Mouse (Mus musculus): Measurements from ENCODE around the gene Ccl17. TPM values are rescaled to one million over a fixed set of nuclear protein-coding genes. Genes with fewer than 3 reads are reported as not detected.

Ccl17 gene
- 0.82 and 0.87 TPM in 2 replicates for polyA plus RNA-seq (2015; fragmentation: Nextera tagmentation; extraction: Ambion mirVana)

DNA sequence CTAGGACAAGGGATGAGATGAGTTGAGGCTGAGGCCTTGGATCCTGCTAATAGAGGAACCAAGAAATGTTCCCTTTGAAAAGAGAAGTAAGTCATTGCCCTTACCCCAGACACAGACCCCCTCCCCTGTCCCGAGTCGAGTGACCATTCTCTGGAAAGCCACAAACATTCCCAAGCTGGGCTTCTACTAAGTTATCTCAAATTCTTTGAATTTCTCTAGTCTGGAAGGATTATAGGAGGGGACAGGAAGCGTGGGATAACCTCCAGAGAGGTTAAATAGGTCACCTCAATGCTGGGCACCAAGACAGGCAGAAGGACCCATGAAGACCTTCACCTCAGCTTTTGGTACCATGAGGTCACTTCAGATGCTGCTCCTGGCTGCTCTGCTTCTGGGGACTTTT is at the start of gene Ccl17:
Ccl17 (plus strand) TSS at position 301 of the 400 bp plus-strand sequence.
- peaks cover 4% of the 10 kb centered on the region; the same call in 1 of the 2 replicates for H3K4me1 ChIP-seq
- H3K27ac ChIP-seq (replicated peaks) = no peak within 1 kb of the TSS
- H3K9me3 ChIP-seq = no peaks in the 10 kb centered on the region
- no peak within 1 kb of the TSS for H3K9ac ChIP-seq (replicated peaks)
- no peaks in the 10 kb centered on the region for H3K36me3 ChIP-seq
- H3K4me3 ChIP-seq = no peak within 1 kb of the TSS
- no peaks in the 10 kb centered on the region for H3K27me3 ChIP-seq
- 76% methylated on average over 3 of the region's 3 CpGs for WGBS
- no peak for ATAC-seq (replicated peaks)
- no peak within 1 kb of the TSS for H3K4me2 ChIP-seq (replicated peaks)

DNA sequence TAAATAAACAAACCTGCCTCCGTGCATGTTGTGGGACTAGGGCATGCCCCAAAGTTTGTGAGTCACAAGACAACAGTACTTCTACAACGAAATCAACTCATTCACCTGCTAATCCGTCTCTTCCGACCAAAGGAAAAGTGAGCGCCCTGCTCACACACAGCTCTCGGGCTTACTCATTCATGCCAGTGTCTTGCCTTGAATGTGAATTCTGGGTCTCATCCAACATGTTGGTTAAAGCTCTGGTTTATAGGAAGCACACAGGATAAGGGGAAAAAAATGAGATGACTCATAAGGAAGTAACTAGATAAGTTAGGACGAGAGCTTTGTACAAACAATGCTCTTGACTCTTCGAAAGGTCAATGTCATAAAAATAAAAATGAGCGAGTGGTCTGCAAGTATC is 43.2 kb upstream of the Ccl17 start:
- no peak overlapping the region for H3K4me3 ChIP-seq
- H3K4me2 ChIP-seq (replicated peaks) = no peak overlapping the region
- WGBS = 78% methylated on average over 9 of the region's 9 CpGs
- H3K36me3 ChIP-seq = no peaks in the 10 kb centered on the region
- H3K9me3 ChIP-seq = no peaks in the 10 kb centered on the region
- no peak overlapping the region for H3K9ac ChIP-seq (replicated peaks)
- peaks cover 13% of the 10 kb centered on the region for H3K4me1 ChIP-seq
- ATAC-seq (replicated peaks) = no peak
- H3K27ac ChIP-seq (replicated peaks) = no peak overlapping the region
- no peaks in the 10 kb centered on the region; the same call in 1 of the 2 replicates for H3K27me3 ChIP-seq

DNA sequence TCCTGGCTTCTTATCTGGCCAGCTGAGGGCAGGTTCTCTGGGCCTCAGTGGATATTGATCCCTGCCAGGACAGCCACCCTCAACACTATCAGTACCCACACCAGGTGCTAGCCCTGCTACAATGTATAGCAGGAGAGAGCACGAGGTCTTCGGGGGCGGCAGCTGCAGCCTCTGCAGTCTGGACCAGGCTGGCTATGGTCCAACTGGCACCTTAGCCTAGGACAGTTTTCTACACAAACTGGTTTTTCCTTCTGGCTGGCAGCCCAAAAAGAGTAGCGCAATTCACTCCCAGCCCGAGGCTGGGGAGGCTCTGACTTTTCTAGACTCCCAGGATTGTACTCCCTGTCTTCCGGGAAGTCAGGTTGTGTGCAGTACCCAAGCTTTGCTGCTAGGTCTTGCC is 39.3 kb upstream of the Ccl17 start:
- no peak overlapping the region for H3K4me2 ChIP-seq (replicated peaks)
- ATAC-seq (replicated peaks) = no peak; the same call in 1 of the 2 replicates
- no peak overlapping the region for H3K27ac ChIP-seq (replicated peaks)
- no peaks in the 10 kb centered on the region for H3K36me3 ChIP-seq
- H3K9me3 ChIP-seq = no peaks in the 10 kb centered on the region
- H3K4me3 ChIP-seq = no peak overlapping the region
- no peaks in the 10 kb centered on the region; the same call in 1 of the 2 replicates for H3K27me3 ChIP-seq
- WGBS = 29% methylated on average over 6 of the region's 6 CpGs
- peaks cover 32% of the 10 kb centered on the region for H3K4me1 ChIP-seq
- H3K9ac ChIP-seq (replicated peaks) = no peak overlapping the region

DNA sequence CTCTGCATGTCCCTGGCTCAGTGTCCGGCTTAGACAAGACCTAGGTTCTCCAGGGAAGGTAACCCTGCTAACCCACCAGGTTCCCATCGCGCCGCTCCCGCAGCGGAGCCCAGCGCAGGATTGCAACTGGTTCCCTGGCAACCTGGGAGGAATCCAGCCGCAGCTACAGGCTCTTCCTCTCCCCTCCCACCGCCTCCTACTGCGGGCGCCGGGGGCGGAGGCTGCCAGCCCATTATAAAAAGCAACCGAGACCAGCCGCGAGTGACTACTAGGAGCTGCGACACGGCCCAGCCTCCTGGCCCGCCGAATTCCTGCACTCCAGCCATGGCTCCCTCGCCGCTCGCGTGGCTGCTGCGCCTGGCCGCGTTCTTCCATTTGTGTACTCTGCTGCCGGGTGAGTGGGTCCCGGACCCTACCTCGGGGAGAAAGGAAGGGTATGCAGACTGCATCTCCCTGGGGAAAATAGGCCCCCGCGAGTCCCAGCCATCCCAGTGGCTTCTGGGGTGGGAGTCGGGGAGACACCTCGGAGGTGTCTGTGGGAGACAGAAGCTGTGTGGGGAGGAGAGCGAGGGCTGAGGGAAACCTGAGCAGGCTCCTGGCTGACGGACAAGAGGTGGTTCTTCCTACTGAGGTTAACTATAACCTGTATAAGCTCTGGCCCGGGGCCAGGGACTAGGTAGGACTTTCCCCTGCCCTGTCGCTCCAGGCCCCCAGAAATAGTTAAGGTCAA is 38.1 kb upstream of the Ccl17 start, which contains the start of gene Cx3cl1:
Cx3cl1 (plus strand) TSS at position 69 of the 730 bp plus-strand sequence.
- Histone ChIP-seq H3K4me1 (peaks cover 32% of the 10 kb centered on the region), H3K27ac (replicated peaks) (peak within 1 kb of the TSS; percentile 39; the same call in 1 of the 2 replicates), H3K4me3 (peak within 1 kb of the TSS; percentile 52), H3K9ac (replicated peaks) (peak within 1 kb of the TSS; percentile 52), H3K4me2 (replicated peaks) (peak within 1 kb of the TSS; percentile 71), H3K9me3 (no peaks in the 10 kb centered on the region), H3K36me3 (no peaks in the 10 kb centered on the region), H3K27me3 (no peaks in the 10 kb centered on the region; the same call in 1 of the 2 replicates)
- WGBS = under 1% methylated on average over 38 of the region's 38 CpGs
- ATAC-seq (replicated peaks) = peak; percentile 71

DNA sequence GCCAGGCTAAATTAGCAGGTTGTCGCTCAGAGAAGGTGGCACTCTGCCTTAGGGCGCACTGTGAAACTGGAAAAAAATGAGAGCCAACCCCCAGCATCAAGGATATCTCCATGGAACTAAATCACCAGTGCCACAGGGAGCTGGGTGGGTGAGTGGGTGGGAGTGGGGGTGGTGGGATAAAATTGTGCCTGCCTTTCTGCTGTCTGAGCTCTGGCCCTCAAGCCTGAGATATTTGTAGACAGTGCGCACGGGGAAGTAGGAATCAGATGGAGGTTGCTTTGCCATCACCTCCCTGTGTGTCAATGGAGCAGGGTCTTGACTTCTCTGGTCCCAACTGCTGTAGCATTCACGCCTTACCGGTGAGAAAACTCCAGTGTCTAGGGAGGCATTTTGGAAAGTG is 37.2 kb upstream of the Ccl17 start:
- H3K4me2 ChIP-seq (replicated peaks) = peak overlapping the region; percentile 71
- peak overlapping the region; percentile 52 for H3K4me3 ChIP-seq
- WGBS = 48% methylated on average over 6 of the region's 6 CpGs
- no peak for ATAC-seq (replicated peaks)
- H3K9me3 ChIP-seq = no peaks in the 10 kb centered on the region
- no peaks in the 10 kb centered on the region; the same call in 1 of the 2 replicates for H3K27me3 ChIP-seq
- H3K36me3 ChIP-seq = no peaks in the 10 kb centered on the region
- H3K4me1 ChIP-seq = peaks cover 33% of the 10 kb centered on the region
- H3K9ac ChIP-seq (replicated peaks) = peak overlapping the region; percentile 52
- no peak overlapping the region for H3K27ac ChIP-seq (replicated peaks)

DNA sequence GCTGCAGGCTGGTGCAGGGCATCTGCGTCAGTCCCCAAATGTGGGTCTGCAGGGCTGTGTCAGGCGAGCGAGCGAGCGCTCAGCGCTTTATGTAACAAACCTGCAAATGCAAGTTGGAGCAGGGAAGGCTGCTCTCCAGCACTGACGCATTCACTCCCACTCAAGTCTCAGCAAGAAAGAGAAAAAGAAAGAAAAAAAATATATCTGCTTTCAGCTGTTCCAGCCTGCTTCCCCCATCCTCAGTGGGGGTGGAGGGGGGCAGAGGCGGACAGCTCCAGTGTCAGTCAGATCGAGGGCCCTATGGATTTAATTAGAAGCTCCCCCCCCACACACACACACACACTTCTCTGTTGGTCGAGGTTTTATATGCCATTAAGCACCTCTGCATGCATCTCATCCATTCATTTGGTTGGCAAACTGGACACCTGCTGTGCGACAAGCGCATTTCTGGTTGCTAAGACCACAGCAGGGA is 36.5 kb upstream of the Ccl17 start:
- H3K9ac ChIP-seq (replicated peaks) = 0 out of 2 replicates have a peak overlapping the region, but pooled peaks have one; percentile 2
- peaks cover 39% of the 10 kb centered on the region for H3K4me1 ChIP-seq
- peak overlapping the region; percentile 52 for H3K4me3 ChIP-seq
- no peaks in the 10 kb centered on the region for H3K36me3 ChIP-seq
- no peaks in the 10 kb centered on the region for H3K9me3 ChIP-seq
- ATAC-seq (replicated peaks) = peak; percentile 30
- 3% methylated on average over 12 of the region's 12 CpGs for whole genome bisulfite sequencing
- 0 out of 2 replicates have a peak overlapping the region, but pooled peaks have one; percentile 1 for H3K27ac ChIP-seq (replicated peaks)
- H3K27me3 ChIP-seq = no peaks in the 10 kb centered on the region; the same call in 1 of the 2 replicates
- H3K4me2 ChIP-seq (replicated peaks) = peak overlapping the region; percentile 71

DNA sequence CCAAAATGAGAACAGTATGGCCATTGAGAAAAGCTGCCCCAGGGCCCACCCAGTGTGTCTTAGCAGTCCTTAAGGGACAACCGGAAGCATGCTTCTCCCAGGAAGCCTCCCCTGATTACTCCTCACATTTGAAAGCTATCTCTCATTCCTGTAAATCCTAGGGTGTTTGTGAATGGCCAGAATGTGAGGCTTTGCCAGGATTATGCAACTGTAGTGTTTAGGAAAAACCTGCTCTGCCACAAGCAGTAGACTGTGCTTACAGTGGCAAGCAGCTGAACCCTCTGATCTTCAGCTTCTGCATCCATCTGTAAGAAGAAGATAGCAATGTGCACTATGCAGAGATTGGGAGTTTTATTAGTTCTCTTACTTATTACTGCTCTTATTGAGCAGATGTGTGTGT is 35.7 kb upstream of the Ccl17 start:
- ATAC-seq (replicated peaks) = no peak
- 94% methylated on average over 1 of the region's 1 CpGs for WGBS
- Histone ChIP-seq H3K4me2 (replicated peaks) (no peak overlapping the region), H3K36me3 (no peaks in the 10 kb centered on the region), H3K9ac (replicated peaks) (no peak overlapping the region), H3K9me3 (no peaks in the 10 kb centered on the region), H3K4me3 (no peak overlapping the region), H3K27me3 (no peaks in the 10 kb centered on the region; the same call in 1 of the 2 replicates), H3K27ac (replicated peaks) (no peak overlapping the region), H3K4me1 (peaks cover 41% of the 10 kb centered on the region)

DNA sequence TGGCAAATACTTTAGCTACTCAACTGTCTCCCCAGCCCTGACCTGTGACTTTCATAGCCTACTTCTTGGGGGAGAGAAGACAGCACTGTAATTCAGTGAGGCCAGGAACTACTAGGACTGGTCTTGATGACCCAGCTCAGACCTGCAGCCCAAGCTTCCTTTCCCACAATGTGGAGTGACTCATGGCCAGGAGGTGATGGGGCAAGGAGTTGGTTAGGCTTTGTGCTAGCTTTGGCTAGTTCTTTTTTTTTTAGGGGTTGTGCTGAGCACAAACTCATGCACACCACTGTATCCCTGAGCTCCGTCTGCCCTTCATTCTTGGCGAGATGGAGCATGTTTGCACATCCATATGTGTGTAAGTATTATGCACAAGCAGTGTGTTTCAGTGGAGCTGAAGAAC is 33.9 kb upstream of the Ccl17 start:
- Histone ChIP-seq H3K27ac (replicated peaks) (no peak overlapping the region), H3K4me3 (no peak overlapping the region), H3K4me1 (peaks cover 35% of the 10 kb centered on the region), H3K9ac (replicated peaks) (no peak overlapping the region), H3K27me3 (no peaks in the 10 kb centered on the region), H3K9me3 (no peaks in the 10 kb centered on the region), H3K36me3 (no peaks in the 10 kb centered on the region), H3K4me2 (replicated peaks) (no peak overlapping the region)
- 87% methylated on average over 2 of the region's 2 CpGs for WGBS
- ATAC-seq (replicated peaks) = no peak

DNA sequence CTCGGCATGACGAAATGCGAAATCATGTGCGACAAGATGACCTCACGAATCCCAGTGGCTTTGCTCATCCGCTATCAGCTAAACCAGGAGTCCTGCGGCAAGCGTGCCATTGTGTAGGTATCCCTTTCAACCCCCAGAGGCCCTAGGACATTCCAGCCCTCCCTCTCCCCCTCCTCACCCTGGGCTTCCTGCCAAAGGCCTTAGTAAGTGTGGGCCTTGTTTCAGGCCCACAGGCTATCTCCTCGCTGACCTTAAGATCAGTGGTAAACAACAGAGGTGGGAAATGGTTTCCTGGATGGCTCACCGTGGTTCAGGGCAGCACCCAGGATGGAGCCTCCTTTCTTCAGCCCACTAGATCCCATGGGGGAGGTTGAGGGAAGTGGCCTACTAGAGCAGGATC is 32.2 kb upstream of the Ccl17 start:
- Histone ChIP-seq H3K4me2 (replicated peaks) (no peak overlapping the region), H3K4me3 (no peak overlapping the region), H3K4me1 (peaks cover 22% of the 10 kb centered on the region), H3K27me3 (no peaks in the 10 kb centered on the region), H3K9me3 (no peaks in the 10 kb centered on the region), H3K9ac (replicated peaks) (no peak overlapping the region), H3K36me3 (no peaks in the 10 kb centered on the region), H3K27ac (replicated peaks) (no peak overlapping the region)
- no peak for ATAC-seq (replicated peaks)
- WGBS = 67% methylated on average over 10 of the region's 10 CpGs

DNA sequence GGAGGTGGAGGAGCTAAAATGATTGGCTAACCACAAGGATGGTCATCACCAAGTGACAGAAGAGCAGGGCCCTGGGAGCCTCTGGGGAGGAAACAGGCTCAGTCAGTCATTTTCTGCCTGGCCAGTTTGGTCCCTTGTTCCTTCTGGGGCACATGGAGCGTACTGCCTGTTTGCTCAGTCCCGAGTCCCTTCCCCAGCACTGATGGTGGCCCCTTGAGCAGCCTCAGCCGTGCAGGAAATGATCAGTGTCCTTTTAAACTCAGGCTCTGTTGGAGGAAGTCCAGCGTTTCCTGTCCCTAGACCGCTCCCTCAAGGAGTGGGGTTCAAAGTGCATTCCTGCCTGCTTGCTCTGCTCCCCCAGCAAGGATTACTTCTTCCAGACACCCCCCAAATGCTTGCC is 31.8 kb upstream of the Ccl17 start:
- no peak overlapping the region for H3K9ac ChIP-seq (replicated peaks)
- H3K4me3 ChIP-seq = no peak overlapping the region
- 69% methylated on average over 5 of the region's 5 CpGs for WGBS
- no peaks in the 10 kb centered on the region for H3K9me3 ChIP-seq
- no peak overlapping the region for H3K4me2 ChIP-seq (replicated peaks)
- no peaks in the 10 kb centered on the region for H3K36me3 ChIP-seq
- H3K4me1 ChIP-seq = peaks cover 17% of the 10 kb centered on the region
- no peaks in the 10 kb centered on the region for H3K27me3 ChIP-seq
- ATAC-seq (replicated peaks) = no peak
- H3K27ac ChIP-seq (replicated peaks) = no peak overlapping the region

DNA sequence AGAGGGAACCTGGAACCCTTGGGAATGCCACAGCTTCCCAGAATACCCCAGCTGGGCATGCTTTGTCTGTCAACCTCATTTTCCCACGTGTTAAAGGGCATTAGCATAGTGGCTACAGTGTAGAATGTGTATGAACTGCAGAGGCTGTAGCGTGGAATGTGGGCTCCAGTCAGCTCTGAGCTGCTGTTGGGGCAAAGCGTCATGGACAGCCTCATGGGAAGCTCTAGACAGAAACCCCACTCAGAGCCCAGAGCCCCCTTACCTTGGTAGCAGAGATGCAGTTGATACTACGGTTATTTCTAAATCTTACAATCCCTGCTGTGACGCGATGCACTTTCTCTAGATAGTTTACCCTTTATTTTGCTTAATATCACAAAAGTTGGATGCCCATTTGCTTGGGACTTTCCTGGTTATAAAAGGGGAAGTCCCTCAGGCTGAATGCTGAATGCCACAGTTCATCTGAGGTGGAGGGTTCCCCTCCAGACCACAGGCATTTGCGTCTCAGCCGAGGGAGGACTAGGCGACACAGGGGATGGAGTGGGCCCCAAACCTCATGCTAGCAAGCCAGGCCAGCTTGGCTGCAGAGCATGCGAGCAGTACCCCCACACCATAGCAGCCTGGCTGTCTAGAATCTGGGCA is 31.2 kb upstream of the Ccl17 start:
- Histone ChIP-seq H3K4me2 (replicated peaks) (no peak overlapping the region), H3K4me1 (peaks cover 12% of the 10 kb centered on the region), H3K9me3 (no peaks in the 10 kb centered on the region), H3K36me3 (no peaks in the 10 kb centered on the region), H3K9ac (replicated peaks) (no peak overlapping the region), H3K27me3 (no peaks in the 10 kb centered on the region), H3K27ac (replicated peaks) (no peak overlapping the region), H3K4me3 (no peak overlapping the region)
- ATAC-seq (replicated peaks) = no peak
- WGBS = 77% methylated on average over 10 of the region's 10 CpGs

DNA sequence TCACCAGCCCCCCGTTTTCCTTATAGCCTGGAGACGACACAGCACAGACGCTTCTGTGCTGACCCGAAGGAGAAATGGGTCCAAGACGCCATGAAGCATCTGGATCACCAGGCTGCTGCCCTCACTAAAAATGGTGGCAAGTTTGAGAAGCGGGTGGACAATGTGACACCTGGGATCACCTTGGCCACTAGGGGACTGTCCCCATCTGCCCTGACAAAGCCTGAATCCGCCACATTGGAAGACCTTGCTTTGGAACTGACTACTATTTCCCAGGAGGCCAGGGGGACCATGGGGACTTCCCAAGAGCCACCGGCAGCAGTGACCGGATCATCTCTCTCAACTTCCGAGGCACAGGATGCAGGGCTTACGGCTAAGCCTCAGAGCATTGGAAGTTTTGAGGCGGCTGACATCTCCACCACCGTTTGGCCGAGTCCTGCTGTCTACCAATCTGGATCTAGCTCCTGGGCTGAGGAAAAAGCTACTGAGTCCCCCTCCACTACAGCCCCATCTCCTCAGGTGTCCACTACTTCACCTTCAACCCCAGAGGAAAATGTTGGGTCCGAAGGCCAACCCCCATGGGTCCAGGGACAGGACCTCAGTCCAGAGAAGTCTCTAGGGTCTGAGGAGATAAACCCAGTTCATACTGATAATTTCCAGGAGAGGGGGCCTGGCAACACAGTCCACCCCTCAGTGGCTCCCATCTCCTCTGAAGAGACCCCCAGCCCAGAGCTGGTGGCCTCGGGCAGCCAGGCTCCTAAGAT is 30.5 kb upstream of the Ccl17 start:
- 98% methylated on average over 16 of the region's 16 CpGs for WGBS
- Histone ChIP-seq H3K9ac (replicated peaks) (no peak overlapping the region), H3K36me3 (no peaks in the 10 kb centered on the region), H3K9me3 (no peaks in the 10 kb centered on the region), H3K27me3 (no peaks in the 10 kb centered on the region), H3K27ac (replicated peaks) (no peak overlapping the region), H3K4me3 (no peak overlapping the region), H3K4me2 (replicated peaks) (no peak overlapping the region), H3K4me1 (peaks cover 12% of the 10 kb centered on the region)
- no peak for ATAC-seq (replicated peaks)

Measured in forebrain, embryonic 15.5 days (tissue).